Mouse (Mus musculus) G1E-ER4 (cell line): ENCODE data around the gene Adarb2. TPM values are rescaled to one million over a fixed set of nuclear protein-coding genes. Genes with fewer than 3 reads are reported as not detected.

Experiments
- GATA1 ChIP-seq: IDR thresholded peaks from one replicate; pipeline ENCODE4 v1.8.0; 2012; ENCODE audit warnings: low read length, inconsistent platforms
- polyA plus RNA-seq: library from polyadenylated mRNA; stranded (reverse); fragments of >175 nt; gene quantifications from 2 replicates; pipeline ENCODE4 v1.2.3, GENCODE M21; 2012

Gene Adarb2
- polyA plus RNA-seq, 1 experiment, result not detected

DNA sequence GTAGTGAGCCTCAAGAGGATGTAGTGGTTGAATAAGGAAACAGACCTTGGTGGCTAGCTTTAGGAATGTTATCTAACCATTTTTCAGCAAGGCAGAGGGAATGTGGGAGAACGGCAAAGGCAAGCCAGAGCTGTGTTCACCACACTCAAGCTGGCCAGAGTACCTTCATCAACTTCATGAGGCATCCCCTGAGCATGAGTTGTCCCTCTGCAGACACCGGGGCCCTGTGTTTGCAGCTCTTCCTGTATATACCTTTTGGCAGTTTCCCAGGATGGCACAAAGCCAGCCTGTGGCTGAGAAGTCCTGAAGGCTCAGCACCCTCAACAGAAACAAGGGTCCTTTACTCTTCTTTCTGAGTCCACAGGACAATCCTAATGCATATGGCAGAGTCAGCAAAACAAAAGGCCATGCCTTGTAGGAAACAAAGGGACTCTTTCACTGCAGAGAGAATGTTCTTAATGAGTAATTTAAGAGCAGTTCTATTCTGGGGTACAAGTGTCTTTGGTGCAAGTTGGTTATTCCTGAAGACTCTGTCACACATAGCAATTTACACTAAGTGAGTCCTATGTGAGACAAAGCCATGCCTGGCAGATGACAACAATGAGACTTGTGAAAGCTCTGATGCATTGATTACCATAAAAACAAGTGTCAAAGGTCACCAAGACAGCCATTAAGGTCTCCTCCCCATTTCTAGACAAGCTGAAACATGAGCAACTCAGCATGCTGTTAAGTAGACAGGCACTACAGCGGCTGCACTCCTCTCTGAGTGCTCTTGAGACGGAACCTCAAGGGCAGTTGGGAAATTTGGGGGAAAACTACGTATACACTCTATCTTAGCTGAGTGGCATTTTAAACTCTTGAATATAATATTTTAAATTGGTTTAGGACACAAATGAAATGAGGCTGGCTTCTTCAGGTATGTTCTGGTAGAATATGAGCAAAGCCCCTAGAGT is 431.0 kb downstream of the Adarb2 start:
- TF ChIP-seq GATA1, result no peak

DNA sequence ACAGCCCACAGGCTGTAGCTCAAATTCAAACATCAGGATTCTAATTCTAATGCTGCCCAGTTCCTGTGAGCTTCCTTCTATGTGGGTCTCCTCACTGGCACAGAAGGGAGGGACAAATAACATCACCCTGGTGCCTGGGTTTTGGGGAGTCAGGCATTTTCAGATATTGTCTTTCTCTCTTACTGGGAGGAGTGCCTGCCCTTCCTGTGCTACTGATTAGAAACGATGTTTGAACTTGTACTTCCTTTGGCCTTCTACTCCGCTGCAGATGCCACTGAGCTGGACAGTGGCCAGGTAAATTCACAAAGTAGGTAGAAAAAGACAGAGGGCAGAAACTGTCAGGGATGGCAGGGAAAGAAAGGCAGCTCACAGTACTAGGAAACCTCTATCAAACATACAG is 439.4 kb downstream of the Adarb2 start:
- no peak for TF ChIP-seq GATA1

DNA sequence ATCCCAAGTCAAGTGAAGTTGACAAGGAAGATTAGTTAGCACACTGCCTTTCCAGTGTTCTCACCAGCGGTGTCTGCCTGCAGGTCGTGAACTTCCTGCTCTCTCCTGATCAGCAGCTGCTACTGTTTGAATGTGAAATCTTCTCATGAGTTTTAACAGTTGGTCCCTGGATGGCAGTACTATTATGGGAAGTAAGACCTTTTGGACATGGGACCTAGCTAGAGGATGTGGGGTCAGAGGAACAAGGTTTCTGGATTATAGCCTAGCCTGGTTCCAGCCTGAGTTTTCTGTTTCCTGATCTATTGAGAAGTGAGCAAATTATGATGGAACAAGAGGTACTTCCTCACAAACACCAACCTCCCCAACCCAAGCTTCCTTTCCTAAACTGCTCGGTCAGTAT is 441.3 kb downstream of the Adarb2 start:
- no peak for TF ChIP-seq GATA1

DNA sequence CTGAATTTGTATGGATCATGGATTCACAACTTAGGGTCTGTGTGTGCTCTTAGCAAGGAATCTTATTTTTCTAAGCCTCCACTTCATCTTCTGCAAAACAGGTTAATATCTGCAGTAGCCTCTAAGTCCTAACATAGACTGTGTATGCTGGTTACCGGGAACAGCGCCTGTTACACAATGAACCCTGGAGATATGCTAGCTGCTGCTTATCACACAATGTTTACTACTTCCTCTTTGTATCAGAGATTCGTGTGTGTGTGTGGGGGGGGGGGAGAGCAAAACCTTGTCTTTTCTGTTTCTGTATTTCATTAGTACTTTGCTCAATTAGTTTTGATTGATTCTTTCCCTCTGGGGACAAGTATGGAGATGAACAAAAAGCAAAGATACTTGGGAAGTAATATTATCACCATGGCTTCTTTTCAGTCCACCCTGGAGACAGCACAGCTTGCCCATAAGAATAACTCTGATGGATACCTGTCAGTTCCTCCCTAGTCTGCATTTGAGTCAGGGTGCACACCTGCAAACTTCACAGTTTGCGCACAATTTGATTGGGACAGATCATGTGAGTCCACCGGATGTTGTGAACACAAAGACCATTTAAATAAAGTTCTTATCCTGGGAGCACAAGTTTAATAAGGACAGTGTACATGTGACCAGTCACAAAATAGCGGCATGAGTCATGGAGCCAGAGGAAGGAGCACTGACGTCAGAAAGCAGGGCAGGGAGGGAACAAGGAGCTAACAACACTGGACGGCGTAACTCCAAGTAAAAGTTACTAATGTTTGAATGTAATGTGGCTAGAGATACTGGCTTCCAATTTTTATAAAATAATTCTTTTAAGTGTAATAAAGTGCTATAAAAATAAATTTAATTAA is 442.4 kb downstream of the Adarb2 start:
- TF ChIP-seq GATA1, result no peak

DNA sequence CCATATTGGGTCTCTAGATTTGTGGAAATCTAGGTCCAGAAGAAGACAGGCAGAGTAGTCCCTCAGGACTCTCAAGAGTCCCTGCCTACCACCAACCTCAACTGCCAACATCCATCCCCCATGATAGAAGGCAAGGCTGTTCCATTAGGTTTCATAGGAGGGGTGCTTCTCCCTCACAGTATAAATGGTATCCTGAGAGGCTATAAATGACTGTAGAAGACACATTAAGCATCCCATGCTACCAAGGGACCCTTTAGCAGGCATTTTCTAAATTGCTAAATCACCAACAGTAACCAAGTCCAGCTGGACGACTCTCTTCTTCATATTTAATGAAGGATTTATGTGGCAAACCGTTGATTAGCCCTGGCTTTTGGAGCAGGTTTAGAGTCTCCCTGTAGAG is 446.6 kb downstream of the Adarb2 start:
- TF ChIP-seq GATA1, result no peak

DNA sequence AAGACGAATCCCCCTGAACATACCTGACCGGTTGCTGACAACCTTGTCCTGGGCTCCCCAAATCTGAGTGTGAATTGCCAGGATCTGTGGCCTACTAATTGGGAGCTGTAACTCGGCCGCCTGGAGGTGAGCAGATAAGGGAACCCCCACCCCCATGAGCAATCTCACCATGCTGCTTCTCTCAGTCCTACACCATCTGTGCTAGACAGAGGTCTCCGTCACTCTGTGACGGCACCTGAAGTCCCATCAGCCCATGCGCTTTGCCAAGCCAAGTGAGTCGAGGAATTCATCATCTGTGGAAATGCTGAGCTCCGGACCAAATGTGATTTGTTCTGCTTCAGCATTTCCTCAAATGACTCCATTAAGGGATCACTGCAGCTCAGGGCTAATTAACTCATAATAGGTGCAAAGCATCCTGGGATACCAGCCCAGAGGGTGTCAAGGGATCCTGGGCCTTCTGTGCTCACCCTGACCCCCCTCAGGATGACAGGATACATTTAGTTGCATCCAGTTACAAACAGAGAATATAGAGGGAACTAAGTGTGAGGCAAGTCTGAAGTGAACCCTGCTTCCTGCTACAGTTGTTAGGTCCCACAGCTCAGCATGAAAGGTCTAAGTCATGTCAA is 462.1 kb downstream of the Adarb2 start:
- no peak for TF ChIP-seq GATA1

DNA sequence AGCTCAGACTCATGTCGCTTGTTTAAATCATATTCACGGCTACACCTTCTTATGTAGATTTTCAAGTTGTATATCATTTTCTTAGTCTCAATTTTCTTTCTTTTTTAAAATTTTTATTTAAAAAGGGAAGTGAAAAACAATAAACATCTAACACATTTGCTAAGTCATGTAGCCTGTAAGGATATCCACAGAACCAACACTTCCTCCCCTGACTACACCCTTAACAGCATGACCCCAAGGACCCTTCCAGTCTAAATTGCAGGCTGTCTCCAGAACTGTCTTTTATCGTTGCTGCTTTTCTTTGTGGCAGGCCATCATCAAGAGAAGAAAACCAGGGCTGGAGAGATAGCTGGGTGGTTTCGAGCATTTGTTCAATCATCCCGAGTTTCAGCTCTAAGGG is 474.5 kb downstream of the Adarb2 start:
- TF ChIP-seq GATA1, result no peak

DNA sequence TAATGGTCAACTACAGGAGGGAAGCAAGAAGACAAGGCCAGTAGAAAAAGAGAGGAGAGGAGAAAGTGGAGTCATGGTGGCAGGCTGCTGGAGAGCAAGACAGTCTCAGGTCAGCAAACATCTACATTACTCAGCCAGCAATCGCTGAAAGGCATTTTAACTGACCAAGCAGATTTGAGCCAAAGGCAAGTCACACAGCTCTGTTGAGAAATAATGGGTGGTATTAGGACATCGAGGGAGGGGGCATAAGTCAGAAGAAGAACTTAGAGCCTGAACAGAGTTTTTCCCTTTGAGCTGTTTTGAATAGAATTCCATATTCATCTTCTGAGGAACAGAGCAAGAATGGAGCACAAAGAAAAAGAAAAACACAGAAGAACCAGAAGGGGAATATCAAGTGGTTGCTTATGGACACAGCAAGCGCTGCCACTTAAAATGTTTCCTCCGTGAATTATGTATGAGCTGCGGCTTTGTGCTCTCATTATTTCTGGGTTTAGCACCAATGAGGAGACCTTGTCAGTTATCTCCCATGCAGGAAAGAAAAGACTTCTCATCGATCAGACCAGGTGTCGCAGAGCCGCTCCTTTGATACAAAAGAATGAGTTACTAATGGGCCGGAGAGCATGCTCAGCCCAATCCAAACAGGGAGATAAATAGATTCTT is 477.9 kb downstream of the Adarb2 start:
- TF ChIP-seq GATA1, result no peak

DNA sequence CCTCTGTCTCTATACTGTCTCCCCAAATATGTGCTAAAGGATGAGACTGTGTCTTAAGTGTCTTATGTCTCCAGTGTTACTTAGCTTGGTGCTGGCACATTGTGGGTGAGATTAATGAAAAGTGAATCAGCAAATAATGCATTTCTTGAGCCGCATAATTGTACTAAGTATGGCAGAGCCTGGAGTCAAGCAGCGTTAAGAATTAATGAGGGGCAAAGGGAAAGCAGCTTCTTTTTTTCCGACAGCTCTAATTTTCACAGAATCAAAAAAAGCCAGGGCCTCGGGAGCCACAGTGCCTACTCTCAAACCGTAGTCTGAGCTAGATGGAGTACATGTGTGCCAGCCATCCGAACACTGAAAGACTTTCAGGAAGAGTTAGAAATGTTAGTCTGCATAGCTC is 488.8 kb downstream of the Adarb2 start:
- no peak for TF ChIP-seq GATA1

DNA sequence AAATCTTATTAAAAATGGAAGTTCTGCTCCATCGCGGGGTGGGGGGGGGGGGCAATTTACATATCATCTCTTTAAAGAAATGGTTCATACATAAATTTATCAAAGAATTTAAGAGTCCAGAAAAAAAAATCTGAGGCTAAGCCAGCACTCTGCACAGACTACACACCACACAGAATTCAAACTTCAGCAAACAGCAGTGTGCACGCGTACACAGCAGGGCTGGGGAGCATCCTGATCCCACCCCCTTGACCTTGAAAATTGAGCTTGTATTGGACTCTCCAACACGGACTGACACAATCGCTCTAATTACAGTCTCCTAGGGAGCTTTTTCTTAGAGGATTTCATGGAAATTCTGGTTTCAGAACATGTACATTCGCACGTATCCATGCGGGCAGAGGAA is 490.1 kb downstream of the Adarb2 start:
- TF ChIP-seq GATA1, result no peak

DNA sequence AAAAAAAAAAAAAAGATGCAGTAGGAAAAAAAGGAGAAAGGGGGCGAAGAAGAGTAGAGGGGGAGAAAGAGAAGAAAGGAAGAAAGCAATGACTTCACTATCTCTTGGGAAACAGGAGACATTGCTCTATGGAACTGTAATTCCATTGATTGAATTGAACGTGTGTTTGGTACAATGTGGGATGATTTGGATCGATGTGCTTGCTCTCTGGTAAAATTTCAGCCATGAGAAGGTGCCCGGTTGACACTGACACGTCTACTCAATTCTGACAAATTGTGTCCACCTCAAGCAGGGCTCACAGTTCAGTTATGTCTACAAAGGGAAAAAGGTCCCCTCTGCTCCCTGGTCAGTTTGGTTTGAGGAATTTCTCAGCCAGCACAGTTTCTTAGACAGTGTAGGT is 495.8 kb downstream of the Adarb2 start:
- no peak for TF ChIP-seq GATA1

DNA sequence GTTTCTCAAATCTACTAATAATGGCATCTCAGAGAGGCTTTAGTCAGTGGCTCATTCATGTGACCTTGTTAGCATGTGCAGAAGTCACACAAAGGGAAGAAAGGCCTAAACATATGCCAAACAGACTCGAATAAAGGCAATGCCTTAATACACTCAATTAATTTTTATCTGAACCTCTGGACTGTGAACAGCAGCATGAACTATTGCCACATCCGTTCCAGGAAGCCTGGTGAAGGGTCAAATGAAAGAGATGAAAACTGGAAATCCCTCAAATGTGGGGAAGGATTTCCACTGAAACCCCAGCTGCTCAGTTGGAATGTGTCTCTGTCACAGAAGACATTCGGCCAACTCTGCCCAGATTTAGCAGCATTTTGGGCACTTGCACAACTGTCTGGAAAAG is 497.2 kb downstream of the Adarb2 start:
- TF ChIP-seq GATA1, result no peak

DNA sequence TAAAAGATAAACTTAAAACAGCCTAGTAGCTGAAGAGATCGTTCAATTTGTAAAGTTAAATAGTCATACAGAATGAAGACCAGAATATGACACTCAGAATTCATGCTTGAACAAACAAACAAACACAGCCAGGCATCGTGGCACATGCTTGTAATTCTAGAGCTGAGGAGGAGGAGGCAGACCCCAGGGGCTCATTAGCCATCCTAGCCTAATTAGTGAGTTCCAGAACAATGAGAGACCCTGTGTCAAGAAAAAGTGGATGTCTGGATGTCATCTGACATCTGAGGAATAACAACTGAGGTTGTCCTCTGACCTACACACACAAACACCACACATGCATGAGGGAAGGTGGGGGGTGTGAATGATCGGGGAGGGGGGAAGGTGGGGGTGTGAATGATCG is 498.3 kb downstream of the Adarb2 start:
- no peak for TF ChIP-seq GATA1

DNA sequence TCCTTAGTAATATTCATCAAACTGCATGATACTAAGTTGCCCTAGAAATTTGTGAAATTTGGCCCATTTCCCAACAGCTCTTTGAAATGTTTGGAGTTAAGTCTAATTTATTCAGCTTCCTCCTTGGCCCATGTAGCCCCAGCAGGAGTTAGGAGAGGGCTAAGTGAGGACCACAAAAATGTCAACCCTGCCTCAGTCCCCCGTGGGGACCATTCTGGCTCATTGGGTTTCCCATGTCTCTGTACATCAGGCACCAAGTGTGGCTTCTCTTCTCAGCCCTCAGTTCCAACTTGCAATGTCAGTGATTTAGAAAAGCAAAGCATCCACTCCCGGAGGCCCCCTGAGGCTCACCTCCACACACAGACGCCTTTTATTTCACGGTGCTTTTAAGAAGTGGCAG is 502.6 kb downstream of the Adarb2 start:
- no peak for TF ChIP-seq GATA1

DNA sequence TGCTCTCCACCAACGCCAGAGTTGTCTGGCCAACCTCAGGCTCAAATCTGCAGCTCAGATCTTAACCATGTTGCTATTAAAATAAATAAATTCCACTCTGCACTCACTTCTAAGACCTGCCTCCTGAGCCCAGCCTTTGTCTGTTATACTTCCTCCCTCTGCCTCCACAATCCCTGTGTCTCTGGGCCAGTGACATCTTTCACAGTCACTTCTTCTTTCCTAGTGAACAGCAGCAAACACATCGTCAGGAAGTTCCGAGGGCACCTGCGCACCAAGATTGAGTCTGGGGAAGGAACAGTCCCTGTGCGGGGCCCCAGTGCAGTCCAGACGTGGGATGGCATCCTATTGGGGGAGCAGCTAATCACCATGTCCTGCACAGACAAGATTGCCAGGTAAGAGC is 510.7 kb downstream of the Adarb2 start:
- no peak for TF ChIP-seq GATA1
